Mouse (Mus musculus): ENCODE results near the gene Gm20458.

Gm20458 gene

GRCm38 (mm10) chr2:164537003-164537402 lies 76.2 kb downstream of the Gm20458 start:
- DNase-seq (ENCODE audit: low read depth, low spot score) = no peak
